Mouse (Mus musculus) CD4-positive naive resting alpha-beta T cell, adult 57 days (primary cell): ENCODE results near the gene Id4. TPM values are rescaled to one million over a fixed set of nuclear protein-coding genes. Genes with fewer than 3 reads are reported as not detected.

ENCODE experiments used
- total RNA-seq: library from RNA; stranded (reverse); gene quantifications from one replicate; pipeline ENCODE4 v1.2.4, GENCODE M21; 2023

Id4 gene
- 0.21 TPM for total RNA-seq

DNA sequence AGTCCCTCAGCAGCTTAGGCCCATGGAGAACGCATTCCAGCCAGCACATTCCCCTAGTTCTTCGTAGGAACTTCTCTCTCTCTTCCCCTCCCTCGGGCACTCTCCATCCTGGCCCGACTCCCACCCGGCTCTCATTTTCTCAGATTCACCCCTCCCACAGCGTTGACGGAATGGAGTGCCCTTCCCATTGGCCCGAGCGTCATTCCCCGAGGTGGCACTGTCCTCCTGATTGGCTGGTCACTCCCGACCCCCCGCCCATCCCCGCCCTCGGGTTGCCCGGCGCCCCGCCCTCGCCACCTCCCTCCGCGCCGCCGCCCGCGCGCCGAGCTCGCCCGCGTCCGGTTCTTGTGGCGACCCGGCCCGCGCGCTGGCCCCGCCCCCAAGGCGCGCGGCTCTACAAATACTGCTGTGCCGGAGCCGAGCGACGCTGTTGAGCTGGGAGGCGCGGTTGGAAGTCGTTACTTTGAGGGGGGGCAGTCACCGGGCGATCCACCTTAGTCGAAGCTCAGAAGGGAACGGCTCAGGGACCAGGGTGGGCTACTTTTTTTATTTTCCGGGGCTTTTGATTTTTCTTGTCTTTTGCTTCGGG is at the start of gene Id4:
Id4 (plus strand) TSS at position 539 of the 589 bp plus-strand sequence.

